Mouse (Mus musculus): Measurements from ENCODE around the gene Zfp784.

Zfp784 gene

DNA sequence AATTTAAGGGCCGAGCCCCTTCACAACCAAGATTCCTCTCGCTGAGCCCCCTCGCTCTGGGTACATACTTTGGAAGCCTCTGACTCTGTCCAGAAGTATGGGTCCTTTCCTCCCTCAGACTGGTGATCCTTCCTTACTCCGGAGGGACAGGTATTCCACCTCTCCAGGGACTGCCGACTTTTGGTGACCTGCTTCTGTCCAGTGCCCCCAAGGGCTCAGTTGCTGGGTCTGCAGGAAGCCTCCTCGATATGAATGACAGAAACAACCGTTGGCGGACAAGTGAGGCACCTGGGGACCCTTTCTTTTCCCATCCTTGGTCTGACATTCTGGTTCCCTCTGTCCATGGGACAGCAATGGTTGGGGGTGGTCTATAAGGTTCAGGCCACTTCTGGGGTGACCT, 19.1 kb upstream of the Zfp784 start:
- DNase-seq = no peak

DNA sequence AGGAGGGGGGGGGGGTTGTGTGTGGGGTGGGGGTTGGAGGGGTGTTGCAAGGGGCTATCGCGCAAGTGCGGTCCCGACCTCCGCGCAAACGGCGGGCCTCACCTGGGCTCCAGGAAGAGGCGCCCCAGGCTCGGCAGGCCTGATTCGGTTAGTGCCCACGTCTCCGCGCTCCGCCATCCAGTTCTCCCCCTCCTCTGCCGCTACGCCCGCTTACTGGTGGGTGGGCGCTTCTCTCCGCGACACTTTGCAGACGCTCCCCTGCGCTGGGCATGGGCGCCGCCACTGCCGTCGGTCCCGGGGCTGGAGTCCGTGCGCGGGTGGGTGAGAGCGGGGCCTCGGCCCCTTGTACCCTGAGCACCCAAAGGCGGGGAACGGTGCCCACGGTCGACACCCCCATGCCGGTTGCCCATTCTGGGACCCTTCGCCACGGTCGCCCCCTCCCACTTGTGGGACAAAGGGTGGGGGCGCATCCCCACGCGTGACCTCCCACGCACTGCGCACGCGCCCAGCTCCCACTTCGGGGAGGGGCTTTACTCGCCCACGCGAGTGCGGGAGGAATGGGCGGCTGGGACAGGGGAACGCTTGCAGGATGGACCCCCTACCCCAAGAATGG, 18.5 kb upstream of the Zfp784 start:
- peak; percentile 45 for DNase-seq

DNA sequence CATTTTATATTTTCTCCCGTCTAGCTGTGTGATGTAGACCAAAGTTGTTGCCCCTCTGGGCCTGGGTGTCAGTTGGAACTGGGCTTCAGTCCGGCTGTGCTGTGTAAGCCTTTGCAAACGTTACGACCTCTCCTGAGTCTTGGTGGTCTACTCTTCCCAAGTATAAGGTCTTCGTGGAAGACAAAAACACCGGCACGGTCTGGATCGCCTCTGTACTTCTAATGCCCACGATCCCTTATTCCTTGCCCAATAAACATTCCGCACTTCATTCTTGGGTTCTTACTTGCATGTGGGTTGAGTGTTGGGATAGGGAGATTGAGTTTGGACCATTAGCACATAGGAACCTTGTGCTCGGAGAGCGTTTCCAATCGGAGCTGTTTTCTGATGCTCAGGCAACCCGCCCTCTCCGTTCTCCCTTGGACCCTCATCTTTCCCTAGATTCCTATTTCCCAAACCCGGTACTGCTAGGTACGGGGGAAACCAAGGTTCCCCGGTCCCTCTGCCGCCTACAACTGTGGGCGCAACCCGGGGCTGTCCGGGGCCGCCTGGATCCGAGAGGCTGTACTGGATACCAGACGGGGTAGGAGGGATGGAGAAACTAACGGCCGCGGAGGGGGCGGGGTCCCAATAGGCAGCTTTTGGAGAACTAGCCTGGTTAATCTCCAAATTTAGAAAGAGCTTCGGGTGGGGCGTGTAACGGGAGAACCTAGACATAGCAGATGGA, 15.4 kb upstream of the Zfp784 start:
- no peak for DNase-seq

DNA sequence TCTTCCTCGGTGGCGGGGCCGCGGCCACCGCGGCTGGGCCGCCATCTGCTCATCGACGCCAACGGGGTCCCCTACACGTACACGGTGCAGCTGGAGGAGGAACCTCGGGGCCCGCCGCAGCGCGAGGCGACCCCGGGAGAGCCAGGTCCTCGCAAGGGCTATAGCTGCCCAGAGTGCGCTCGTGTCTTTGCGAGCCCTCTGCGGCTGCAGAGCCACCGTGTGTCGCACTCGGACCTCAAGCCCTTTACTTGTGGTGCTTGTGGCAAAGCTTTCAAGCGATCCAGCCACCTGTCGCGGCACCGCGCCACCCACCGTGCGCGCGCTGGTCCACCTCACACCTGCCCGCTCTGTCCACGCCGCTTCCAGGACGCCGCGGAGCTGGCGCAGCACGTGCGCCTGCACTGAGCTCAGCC, 14.7 kb upstream of the Zfp784 start:
- DNase-seq = no peak

DNA sequence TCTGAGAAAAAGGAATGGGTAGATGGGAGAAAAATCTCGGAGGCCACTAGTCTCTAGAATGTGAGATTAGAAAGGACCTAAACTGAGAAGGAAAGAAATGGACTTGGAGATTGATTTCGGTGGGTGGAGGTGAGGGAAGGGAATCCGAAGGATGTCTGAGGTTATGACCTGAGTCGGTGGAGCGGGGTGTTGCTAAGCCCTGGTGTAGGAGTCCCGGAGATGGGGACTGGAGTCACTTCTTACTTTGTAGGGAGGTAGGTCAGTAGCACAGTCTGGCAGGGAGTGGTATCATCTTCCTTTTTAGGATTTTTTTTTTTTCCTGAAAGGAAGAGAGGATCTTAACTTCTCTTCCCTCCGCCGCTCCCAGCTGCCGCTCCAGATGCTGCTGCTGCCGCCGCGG, 14.2 kb upstream of the Zfp784 start:
- no peak for DNase-seq

DNA sequence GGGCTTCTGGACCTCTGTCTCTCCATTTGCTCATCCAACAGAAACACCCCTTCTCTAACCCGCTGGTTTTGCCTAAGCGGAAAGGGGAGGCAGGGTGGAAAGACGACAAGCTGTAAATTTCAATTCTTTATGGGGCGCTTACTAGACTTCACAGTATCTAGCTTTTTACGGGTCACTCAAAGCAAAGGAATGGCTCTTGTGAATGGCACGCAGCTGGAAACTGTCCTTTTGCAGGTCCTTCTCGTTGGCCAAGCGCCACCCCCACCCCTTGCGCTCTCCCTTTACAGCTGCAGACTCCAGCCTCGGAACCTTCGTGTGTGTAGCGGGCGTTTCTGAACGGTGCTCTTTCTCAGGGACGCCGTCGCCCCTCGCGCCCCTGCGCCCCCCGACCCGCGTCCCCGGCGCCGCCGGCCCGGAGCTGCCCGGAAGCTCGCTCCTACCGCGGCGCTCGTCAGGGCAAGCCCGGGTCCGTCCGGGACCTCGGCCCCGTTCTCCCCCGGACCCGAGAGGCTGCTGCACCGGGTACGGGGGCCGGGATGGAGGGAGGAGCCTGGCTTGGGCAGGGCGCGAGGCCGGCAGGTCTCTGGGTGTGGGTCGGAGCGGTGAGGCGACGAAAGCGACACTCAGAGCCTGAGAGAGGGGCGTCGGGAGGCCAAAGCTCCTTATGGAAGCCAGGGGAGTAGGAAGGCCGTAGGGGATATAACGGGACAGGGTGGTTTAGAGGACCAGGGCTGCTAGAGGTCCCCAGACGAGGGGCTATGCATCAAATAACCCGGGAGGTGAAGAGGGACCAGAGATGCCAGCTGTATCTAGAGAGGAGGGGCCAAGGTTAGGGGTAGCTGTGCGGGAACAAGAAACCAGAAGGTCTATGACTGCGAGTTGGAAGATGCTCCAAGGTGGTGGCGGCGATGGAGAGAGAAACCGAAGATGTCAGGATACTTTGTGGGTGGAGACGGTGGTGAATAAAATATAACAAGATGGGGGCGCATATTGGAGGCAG, 13.2 kb upstream of the Zfp784 start, which contains the start of gene Zfp580:
Zfp580 (plus strand) TSS at position 346 of the 1,000 bp plus-strand sequence.
- peak; percentile 82 for DNase-seq

DNA sequence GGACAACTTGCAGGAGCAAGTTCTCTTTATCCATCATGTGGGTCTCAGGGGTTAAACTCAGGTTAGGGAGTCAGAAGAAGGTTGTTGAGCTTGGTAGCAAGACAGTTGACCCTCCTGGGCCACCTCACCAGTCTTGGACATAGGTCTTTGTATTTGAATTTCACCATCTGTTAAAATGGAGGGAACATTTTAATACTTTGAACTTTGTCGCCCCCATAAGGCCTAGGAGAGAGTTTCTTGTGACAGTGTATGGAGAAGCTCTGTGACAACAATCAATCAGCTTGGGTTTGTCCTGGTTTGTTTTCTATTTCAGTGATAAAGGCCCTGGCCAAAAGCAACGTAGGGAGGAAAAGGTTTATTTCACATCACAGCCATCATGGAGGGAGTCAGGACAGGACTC, 9.1 kb upstream of the Zfp784 start:
- no peak for DNase-seq

DNA sequence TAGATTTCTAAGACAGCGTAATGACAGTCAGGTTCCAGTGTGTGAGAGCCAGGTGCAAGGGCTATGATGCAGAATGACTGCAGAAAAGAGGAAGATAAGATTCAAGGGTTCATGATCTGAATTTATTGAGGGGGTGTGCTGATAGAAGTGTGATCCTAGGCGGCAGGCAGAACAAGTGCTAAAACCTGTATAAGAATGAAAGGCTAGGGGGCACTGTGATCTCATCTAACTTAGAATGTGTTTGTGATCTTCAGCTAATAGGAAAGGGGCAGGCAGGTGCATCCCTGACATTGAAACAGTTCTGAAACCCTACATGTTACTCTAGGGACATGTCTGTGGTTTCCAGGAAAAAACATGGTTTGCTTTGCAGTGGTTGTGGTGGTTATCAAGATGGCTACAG, 7.9 kb upstream of the Zfp784 start:
- DNase-seq = peak; percentile 13

DNA sequence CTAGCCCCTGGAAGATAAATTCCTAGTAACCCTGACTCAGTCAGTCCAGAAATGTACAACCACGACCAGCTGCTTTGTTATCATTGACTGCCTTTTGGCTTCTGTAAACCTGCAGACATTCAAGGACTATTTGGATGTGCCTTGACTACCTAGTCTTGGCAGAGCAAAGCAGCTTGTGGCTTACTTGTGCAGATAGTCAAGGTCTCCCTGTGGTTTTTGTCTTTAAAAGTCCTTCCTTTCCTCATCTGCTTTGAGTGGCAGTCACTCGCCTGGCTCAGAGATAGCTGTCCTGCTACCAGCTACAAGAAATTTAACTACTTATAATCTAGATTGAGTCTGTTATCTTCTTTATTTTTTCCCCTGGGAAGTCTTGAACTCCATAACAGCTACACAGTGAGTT, 6.7 kb upstream of the Zfp784 start:
- DNase-seq = no peak

DNA sequence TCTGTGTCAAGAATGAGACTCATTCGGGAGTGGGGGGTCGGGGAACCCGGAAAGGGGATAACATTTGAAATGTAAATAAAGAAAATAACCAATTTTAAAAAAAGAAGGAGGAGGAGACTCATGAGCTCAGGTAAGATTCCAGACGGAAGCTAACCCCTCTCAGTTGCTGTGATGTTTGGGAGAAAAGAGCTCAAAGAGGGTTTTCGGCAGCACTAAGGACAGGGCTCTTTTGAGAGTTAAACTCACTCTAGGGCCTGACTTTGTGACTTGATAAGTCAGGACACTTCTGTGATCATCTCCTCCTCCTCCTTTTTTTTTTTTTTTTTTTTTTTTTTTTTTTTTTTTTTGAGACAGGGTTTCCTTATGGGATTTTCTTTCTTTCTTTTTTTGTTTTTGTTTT, 694 bp upstream of the Zfp784 start:
- DNase-seq = no peak

DNA sequence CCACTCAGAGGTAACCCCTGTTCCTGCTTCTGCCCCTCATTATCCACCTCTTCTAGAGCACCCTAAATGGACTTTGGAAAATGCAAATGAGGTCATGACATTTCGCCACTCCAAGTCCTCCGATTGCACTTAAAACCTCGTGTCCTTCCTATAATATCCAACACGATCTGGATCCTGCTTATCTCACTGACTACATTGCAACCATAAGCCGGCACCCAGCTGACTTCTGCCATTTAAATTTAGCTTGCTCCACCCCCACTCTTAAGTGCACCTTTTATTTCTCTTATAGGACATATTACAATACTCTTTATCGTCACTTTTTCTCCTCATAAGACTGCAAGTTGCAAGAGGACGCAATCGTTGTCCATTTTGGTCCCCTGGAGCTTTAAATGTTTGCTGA, 779 bp downstream of the Zfp784 start:
- no peak for DNase-seq

DNA sequence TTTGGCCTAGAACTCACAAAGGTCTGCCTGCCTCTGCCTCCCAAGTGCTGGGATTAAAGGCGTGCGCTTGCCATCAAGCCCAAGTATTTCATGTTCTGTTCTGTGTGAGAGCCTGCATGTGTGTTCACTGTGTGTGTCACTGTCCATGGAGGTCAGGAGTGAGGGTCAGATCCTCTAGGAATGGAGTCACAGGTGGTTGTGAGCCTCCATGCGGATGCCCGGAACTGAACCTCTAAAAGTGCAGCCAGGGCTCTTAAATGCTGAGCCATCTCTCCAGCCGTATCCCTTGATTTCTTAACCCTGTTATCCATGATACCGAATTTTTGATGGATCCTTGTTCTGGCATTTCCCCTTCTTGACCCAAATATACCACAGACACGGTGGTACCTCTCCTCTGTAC, 1.2 kb downstream of the Zfp784 start:
- DNase-seq = no peak

DNA sequence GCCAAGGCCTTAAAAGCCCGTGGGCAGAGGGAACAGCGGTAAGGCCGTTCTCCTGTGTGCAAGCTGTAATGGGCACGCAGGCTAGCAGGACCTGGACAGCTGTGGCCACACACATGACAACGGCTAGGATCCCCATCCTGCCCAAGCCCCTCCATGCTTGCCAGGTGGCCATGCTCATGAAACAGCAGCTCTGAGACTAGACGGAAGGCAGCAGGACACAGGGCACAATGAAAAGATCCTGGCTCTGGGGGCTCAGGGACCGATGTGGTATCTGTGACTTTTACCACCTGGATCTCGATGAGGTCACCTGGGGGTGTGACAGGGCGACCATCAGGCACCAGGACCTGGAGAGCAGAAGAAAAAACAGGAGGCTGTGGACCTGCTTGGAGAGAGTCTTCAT, 2.1 kb downstream of the Zfp784 start:
- no peak for DNase-seq

DNA sequence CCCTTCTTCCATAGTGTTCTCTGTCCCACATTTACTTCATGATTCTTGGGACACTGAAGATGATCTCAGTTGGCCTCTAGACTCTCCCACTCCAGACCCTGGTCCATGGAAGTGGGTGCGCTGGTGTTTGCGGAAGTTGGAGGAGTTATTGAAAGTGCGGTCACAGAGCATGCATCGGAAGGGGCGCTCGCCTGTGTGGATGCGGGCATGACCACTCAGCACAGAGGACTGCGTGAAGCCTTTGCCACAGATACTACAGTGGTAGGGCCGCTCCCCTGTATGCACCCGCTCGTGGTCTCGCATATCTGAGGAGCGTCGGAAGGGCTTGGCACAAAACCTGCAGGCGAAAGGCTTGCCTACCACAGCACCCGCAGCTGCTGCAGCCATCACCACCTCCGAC, 2.6 kb downstream of the Zfp784 start:
- no peak for DNase-seq

DNA sequence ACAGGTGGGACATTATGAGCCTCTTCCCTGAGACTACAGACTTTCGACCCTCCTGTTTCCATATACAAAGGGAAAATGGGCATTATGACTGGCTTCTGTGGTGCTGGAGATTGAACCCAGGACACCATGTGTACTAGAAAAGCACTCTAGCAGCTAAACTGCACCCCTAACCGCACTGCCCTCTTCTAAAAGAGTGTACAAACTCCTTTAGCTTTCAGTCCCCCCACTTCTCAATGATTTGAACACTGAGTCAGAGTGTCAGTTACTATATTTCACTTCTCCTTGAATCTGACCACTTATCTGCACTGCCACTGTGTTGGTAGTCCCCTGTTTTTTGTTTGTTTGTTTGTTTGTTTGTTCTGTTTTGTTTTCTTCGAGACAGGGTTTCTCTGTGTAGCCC, 4.4 kb downstream of the Zfp784 start, which contains the start of gene 4632433K11Rik:
4632433K11Rik (plus strand) TSS at position 301 of the 400 bp plus-strand sequence.
- DNase-seq = no peak

DNA sequence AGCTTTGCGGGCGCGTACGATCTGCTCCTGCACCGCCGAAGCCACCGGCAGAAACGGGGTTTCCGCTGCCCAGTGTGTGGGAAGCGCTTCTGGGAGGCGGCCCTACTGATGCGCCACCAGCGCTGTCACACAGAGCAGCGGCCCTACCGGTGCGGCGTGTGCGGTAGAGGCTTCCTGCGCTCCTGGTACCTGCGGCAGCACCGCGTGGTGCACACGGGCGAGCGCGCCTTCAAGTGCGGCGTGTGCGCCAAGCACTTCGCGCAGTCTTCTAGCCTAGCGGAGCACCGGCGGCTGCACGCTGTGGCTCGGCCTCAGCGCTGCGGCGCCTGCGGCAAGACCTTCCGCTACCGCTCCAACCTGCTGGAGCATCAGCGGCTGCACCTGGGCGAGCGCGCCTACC, 6.8 kb downstream of the Zfp784 start:
- no peak for DNase-seq

DNA sequence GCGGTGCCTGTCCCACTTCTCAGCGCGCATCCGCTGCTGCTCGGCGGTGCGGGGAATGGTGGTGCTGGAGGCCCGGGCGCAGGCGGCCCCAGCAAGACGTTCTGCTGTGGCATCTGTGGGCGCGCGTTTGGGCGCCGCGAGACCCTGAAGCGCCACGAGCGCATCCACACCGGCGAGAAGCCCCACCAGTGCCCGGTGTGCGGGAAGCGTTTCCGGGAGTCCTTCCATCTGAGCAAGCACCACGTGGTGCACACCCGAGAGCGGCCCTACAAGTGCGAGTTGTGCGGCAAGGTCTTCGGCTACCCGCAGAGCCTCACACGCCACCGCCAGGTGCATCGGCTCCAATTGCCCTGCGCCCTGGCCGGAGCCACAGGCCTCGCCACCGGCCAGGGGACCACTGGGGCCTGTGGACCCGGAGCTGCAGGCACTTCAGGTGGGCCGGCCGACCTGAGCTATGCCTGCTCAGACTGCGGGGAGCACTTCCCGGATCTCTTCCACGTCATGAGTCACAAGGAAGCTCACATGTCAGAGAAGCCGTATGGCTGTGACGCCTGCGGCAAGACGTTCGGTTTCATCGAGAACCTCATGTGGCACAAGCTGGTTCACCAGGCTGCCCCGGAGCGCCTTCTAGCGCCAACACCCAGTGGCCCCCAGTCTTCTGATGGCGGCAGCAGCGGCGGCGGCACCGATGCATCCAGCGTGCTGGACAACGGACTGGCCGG, 7.5 kb downstream of the Zfp784 start:
- DNase-seq = no peak

DNA sequence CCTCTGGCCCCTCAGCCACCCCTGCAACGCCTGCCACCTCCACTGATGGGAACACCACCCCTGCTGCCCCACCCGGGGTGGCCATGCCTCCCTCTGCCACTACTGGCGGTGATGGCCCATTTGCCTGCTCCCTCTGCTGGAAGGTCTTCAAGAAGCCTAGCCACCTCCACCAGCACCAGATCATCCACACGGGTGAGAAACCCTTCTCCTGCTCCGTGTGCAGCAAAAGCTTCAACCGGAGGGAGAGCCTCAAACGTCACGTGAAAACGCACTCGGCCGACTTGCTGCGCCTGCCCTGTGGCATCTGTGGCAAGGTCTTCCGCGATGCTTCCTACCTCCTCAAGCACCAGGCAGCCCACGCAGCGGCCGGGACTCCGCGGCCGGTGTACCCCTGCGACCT, 8.3 kb downstream of the Zfp784 start:
- DNase-seq = no peak

DNA sequence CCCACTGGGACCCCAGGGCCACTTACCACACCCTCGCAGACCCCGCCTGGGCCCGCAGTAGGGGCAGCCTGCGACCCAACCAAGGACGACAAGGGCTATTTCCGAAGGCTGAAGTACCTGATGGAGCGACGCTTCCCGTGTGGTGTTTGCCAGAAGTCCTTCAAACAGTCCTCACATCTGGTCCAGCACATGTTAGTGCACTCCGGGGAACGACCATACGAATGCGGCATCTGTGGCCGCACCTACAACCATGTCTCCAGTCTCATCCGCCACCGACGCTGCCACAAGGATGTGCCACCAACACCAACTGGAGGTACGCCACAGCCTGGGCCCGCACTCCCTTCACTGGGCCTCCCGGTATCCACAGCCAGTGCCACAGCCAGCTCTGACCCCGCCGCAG, 8.7 kb downstream of the Zfp784 start:
- no peak for DNase-seq

DNA sequence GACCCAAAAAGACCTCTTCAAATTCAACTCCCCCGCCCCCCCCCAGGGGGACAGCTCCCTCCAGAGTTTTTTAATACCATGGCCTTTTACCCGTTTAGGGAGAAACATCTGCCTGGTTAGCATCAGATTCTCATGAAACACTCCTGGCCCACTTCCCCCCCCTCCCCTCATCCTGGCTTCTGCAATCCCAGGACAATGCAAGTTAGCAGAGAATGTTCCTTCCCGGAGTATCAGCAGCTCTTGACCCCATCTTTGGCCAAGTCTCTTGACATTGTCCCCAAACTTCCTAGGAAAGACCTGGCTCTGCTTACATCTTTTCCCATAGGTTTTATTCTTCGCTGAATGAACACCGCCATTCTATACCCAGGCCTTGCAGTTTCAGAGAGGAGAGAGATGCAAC, 17.0 kb downstream of the Zfp784 start:
- no peak for DNase-seq

DNA sequence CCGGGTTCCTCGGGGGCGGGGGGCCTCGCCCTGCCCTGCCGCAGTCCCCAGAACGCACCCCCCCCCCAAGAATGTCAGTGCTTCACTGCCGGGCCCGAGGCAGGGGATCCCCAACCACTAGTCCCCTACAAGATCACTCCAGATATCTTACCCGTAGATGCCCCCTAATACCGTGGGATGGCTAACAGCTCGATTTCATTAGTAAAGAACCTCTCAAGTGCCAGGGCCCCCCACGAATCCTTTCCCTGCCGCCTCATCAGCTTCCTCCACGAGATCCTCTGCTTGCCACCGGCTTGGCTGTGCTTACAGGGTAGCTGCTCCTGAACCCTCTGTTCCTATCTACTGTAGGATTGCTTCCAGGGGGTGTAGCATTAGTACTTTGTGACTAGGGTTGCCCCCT, 17.6 kb downstream of the Zfp784 start:
- DNase-seq = no peak

DNA sequence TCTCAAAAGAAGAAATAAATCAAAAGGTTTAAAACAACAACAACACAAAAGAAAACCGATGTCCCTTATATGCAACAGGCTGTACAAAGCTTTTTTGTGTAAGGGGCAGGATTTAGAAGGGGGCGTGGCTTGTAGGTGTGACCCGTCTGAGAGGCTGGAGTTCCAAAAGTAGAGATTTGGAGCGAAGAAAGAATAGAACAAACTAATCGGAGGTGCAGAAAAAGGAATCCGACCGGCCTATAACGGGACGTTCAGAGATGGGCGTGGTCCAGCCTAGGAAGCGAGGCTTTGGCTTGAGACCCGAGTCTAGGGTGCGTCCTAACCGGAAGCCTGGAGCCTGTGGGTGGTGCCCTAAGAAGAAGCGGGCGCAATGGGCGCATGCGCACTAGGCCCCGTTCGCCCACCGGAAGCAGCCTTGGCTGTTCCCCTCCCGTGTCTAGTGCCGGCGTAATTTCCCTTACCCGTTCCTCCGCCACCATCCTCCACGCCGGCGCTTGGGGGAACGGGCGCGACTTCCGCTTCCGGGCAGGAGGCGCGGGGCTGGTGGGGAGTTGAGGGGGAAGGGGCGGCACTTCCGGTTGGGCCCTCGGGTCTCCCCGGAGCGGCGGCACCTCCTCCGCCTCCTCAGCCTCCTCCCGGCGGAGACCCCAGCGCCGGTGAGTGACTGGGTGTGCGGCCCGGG, 18.1 kb downstream of the Zfp784 start, which contains the start of the genes Zfp865 and Ccdc106:
Zfp865 (plus strand) TSS at position 377 of the 682 bp plus-strand sequence.
Ccdc106 (plus strand) TSS at position 554 of the 682 bp plus-strand sequence.
- DNase-seq = peak; percentile 98
